Mouse (Mus musculus) neural tube, embryonic 13.5 days (tissue): ENCODE measurements around the gene Ptprk. TPM values are rescaled to one million over a fixed set of nuclear protein-coding genes. Genes with fewer than 3 reads are reported as not detected.

ENCODE experiments used
- ATAC-seq: fragments of 200-750 bp; cut with Nextera tagmentation; 2 replicates; pipeline ENCODE4 v1.8.0; 2017; ENCODE audit warnings: low read depth, mild to moderate bottlenecking, moderate TSS enrichment, moderate library complexity
- H3K27ac ChIP-seq: fragments of 300-500 bp; sonication (generic); replicated peaks from 2 replicates; pipeline ENCODE4 v1.5.1; 2015; ENCODE audit warnings: moderate library complexity, mild to moderate bottlenecking, inconsistent platforms
- H3K27me3 ChIP-seq: fragments of 300-500 bp; sonication (generic); 2 replicates; pipeline ENCODE4 v1.6.1; 2015; ENCODE audit warnings: mild to moderate bottlenecking, inconsistent platforms
- H3K36me3 ChIP-seq: fragments of 300-500 bp; sonication (generic); 2 replicates; pipeline ENCODE4 v1.6.1; 2015; ENCODE audit warnings: mild to moderate bottlenecking, inconsistent platforms
- H3K4me1 ChIP-seq: fragments of 300-500 bp; sonication (generic); replicated peaks from 2 replicates; pipeline ENCODE4 v1.6.1; 2015; ENCODE audit warnings: inconsistent platforms
- H3K4me2 ChIP-seq: fragments of 300-500 bp; sonication (generic); 2 replicates; pipeline ENCODE4 v1.6.1; 2015; ENCODE audit warnings: inconsistent platforms, mild to moderate bottlenecking, moderate library complexity
- H3K4me3 ChIP-seq: fragments of 300-500 bp; sonication (generic); 2 replicates; pipeline ENCODE4 v1.5.1; 2015; ENCODE audit warnings: mild to moderate bottlenecking, inconsistent platforms
- H3K9ac ChIP-seq: fragments of 300-500 bp; sonication (generic); 2 replicates; pipeline ENCODE4 v1.6.1; 2015; ENCODE audit warnings: moderate library complexity, mild to moderate bottlenecking, inconsistent platforms
- H3K9me3 ChIP-seq: fragments of 300-500 bp; sonication (generic); 2 replicates; pipeline ENCODE4 v1.6.1; 2016; ENCODE audit warnings: inconsistent platforms
- WGBS: fragments of 180-500 bp; shearing (Covaris S2); methylation state at CpG from one replicate; pipeline ENCODE4 v1.1.7; 2015; 5-methylcytosine and 5-hydroxymethylcytosine counted together
- polyA plus RNA-seq: library from polyadenylated mRNA; unstranded; fragments of >200 nt; fragmentation: Nextera tagmentation; extraction: Ambion mirVana; gene quantifications from 2 replicates; pipeline ENCODE4 v1.2.1, GENCODE M21; 2015

Gene Ptprk
- polyA plus RNA-seq, 1 experiment from 2014 or later = 22.4 TPM

- Histone ChIP-seq H3K4me2 (no peak overlapping the region), H3K9me3 (no peaks in the 10 kb centered on the region), H3K9ac (no peak overlapping the region), H3K27me3 (no peaks in the 10 kb centered on the region), H3K36me3 (no peaks in the 10 kb centered on the region), H3K4me3 (no peak overlapping the region), H3K4me1 (no peaks in the 10 kb centered on the region), H3K27ac (no peak overlapping the region)
- ATAC-seq = no peak
Observed at GRCm38 (mm10) chr10:28209394-28209793, 134.8 kb downstream of the Ptprk start.

GRCm38 (mm10) chr10:28212083-28212482 lies 137.5 kb downstream of the Ptprk start:
- ATAC-seq = no peak

GRCm38 (mm10) chr10:28215153-28215552 lies 140.5 kb downstream of the Ptprk start:
- H3K27ac ChIP-seq = no peak overlapping the region
- H3K9ac ChIP-seq = no peak overlapping the region
- H3K9me3 ChIP-seq = no peaks in the 10 kb centered on the region
- ATAC-seq = no peak
- WGBS = 91% methylated on average over 6 of the region's 6 CpGs
- no peaks in the 10 kb centered on the region for H3K27me3 ChIP-seq
- no peaks in the 10 kb centered on the region for H3K4me1 ChIP-seq
- H3K36me3 ChIP-seq = no peaks in the 10 kb centered on the region
- no peak overlapping the region for H3K4me3 ChIP-seq
- no peak overlapping the region for H3K4me2 ChIP-seq

More at GRCm38 (mm10) chr10:28212083-28212482, 137.5 kb downstream of the Ptprk start:
- 73% methylated on average over 1 of the region's 1 CpGs for WGBS
- no peak overlapping the region for H3K9ac ChIP-seq
- no peak overlapping the region for H3K4me2 ChIP-seq
- H3K4me3 ChIP-seq = no peak overlapping the region
- no peaks in the 10 kb centered on the region for H3K4me1 ChIP-seq
- no peaks in the 10 kb centered on the region for H3K27me3 ChIP-seq
- H3K27ac ChIP-seq = no peak overlapping the region
- no peaks in the 10 kb centered on the region for H3K9me3 ChIP-seq
- H3K36me3 ChIP-seq = no peaks in the 10 kb centered on the region

GRCm38 (mm10) chr10:28223602-28224001 lies 149.0 kb downstream of the Ptprk start:
- no peak overlapping the region for H3K27ac ChIP-seq

GRCm38 (mm10) chr10:28224376-28224775 lies 149.8 kb downstream of the Ptprk start:
- H3K4me1 ChIP-seq = peaks cover 19% of the 10 kb centered on the region
- H3K36me3 ChIP-seq = no peaks in the 10 kb centered on the region
- H3K4me3 ChIP-seq = no peak overlapping the region
- H3K9ac ChIP-seq = no peak overlapping the region
- no peak for ATAC-seq
- no peaks in the 10 kb centered on the region for H3K9me3 ChIP-seq
- H3K27ac ChIP-seq = no peak overlapping the region; the same call in 1 of the 2 replicates
- no peaks in the 10 kb centered on the region for H3K27me3 ChIP-seq
- no peak overlapping the region for H3K4me2 ChIP-seq
- WGBS = 78% methylated on average over 1 of the region's 1 CpGs

More at GRCm38 (mm10) chr10:28223602-28224001, 149.0 kb downstream of the Ptprk start:
- Histone ChIP-seq H3K4me1 (peaks cover 19% of the 10 kb centered on the region), H3K27me3 (no peaks in the 10 kb centered on the region), H3K36me3 (no peaks in the 10 kb centered on the region), H3K4me2 (no peak overlapping the region), H3K9me3 (no peaks in the 10 kb centered on the region), H3K4me3 (no peak overlapping the region), H3K9ac (no peak overlapping the region)
- 58% methylated on average over 6 of the region's 6 CpGs for WGBS
- no peak; the same call in 1 of the 2 replicates for ATAC-seq

- WGBS = 29% methylated on average over 5 of the region's 5 CpGs
- H3K9ac ChIP-seq = no peak overlapping the region
- peaks cover 19% of the 10 kb centered on the region for H3K4me1 ChIP-seq
- H3K9me3 ChIP-seq = no peaks in the 10 kb centered on the region
- no peak overlapping the region for H3K27ac ChIP-seq
- no peaks in the 10 kb centered on the region for H3K27me3 ChIP-seq
- no peak for ATAC-seq
- no peak overlapping the region for H3K4me3 ChIP-seq
- H3K4me2 ChIP-seq = no peak overlapping the region
- H3K36me3 ChIP-seq = no peaks in the 10 kb centered on the region
Observed at GRCm38 (mm10) chr10:28225536-28226075, 151.0 kb downstream of the Ptprk start.

GRCm38 (mm10) chr10:28227732-28228131 lies 153.1 kb downstream of the Ptprk start:
- no peak overlapping the region for H3K4me3 ChIP-seq
- H3K9me3 ChIP-seq = no peaks in the 10 kb centered on the region
- H3K4me2 ChIP-seq = no peak overlapping the region
- H3K4me1 ChIP-seq = peaks cover 27% of the 10 kb centered on the region
- H3K9ac ChIP-seq = no peak overlapping the region
- H3K36me3 ChIP-seq = no peaks in the 10 kb centered on the region
- no peak overlapping the region for H3K27ac ChIP-seq
- 91% methylated on average over 4 of the region's 4 CpGs for WGBS
- ATAC-seq = no peak
- H3K27me3 ChIP-seq = no peaks in the 10 kb centered on the region

- Histone ChIP-seq H3K4me2 (no peak overlapping the region), H3K36me3 (no peaks in the 10 kb centered on the region), H3K4me3 (no peak overlapping the region), H3K9me3 (no peaks in the 10 kb centered on the region), H3K9ac (no peak overlapping the region), H3K27me3 (no peaks in the 10 kb centered on the region), H3K27ac (no peak overlapping the region), H3K4me1 (peaks cover 28% of the 10 kb centered on the region)
- ATAC-seq = no peak
- WGBS = 81% methylated on average over 1 of the region's 1 CpGs
Observed at GRCm38 (mm10) chr10:28228208-28228607, 153.6 kb downstream of the Ptprk start.

GRCm38 (mm10) chr10:28232273-28233167 lies 157.9 kb downstream of the Ptprk start:
- Histone ChIP-seq H3K27me3 (no peaks in the 10 kb centered on the region), H3K4me3 (no peak overlapping the region), H3K9ac (no peak overlapping the region), H3K4me2 (no peak overlapping the region), H3K9me3 (no peaks in the 10 kb centered on the region), H3K4me1 (peaks cover 9% of the 10 kb centered on the region), H3K27ac (no peak overlapping the region), H3K36me3 (no peaks in the 10 kb centered on the region)
- 37% methylated on average over 4 of the region's 4 CpGs for WGBS
- ATAC-seq = no peak

- WGBS = 88% methylated on average over 4 of the region's 4 CpGs
- H3K4me1 ChIP-seq = no peaks in the 10 kb centered on the region
- no peak overlapping the region for H3K9ac ChIP-seq
- H3K27me3 ChIP-seq = no peaks in the 10 kb centered on the region
- H3K9me3 ChIP-seq = no peaks in the 10 kb centered on the region
- no peak for ATAC-seq
- no peak overlapping the region for H3K4me3 ChIP-seq
- H3K27ac ChIP-seq = no peak overlapping the region
- H3K36me3 ChIP-seq = no peaks in the 10 kb centered on the region
- H3K4me2 ChIP-seq = no peak overlapping the region
Observed at GRCm38 (mm10) chr10:28249047-28249446, 174.4 kb downstream of the Ptprk start.

- no peaks in the 10 kb centered on the region for H3K27me3 ChIP-seq
- no peak overlapping the region for H3K4me2 ChIP-seq
- no peaks in the 10 kb centered on the region for H3K36me3 ChIP-seq
- WGBS = 58% methylated on average over 4 of the region's 4 CpGs
- no peak overlapping the region for H3K27ac ChIP-seq
- no peak for ATAC-seq
- no peak overlapping the region for H3K4me3 ChIP-seq
- no peaks in the 10 kb centered on the region for H3K9me3 ChIP-seq
- no peaks in the 10 kb centered on the region for H3K4me1 ChIP-seq
- no peak overlapping the region for H3K9ac ChIP-seq
Observed at GRCm38 (mm10) chr10:28251385-28251784, 176.8 kb downstream of the Ptprk start.

GRCm38 (mm10) chr10:28260651-28261050 lies 186.0 kb downstream of the Ptprk start:
- no peaks in the 10 kb centered on the region for H3K4me1 ChIP-seq
- H3K4me3 ChIP-seq = no peak overlapping the region
- WGBS = 31% methylated on average over 2 of the region's 2 CpGs
- no peak overlapping the region for H3K9ac ChIP-seq
- H3K36me3 ChIP-seq = no peaks in the 10 kb centered on the region
- no peaks in the 10 kb centered on the region for H3K9me3 ChIP-seq
- no peaks in the 10 kb centered on the region for H3K27me3 ChIP-seq
- no peak; the same call in 1 of the 2 replicates for ATAC-seq
- no peak overlapping the region for H3K4me2 ChIP-seq
- no peak overlapping the region for H3K27ac ChIP-seq
